Mouse (Mus musculus) cerebellum, adult 2 months (tissue): ENCODE results near the gene Tenm3. TPM values are rescaled to one million over a fixed set of nuclear protein-coding genes. Genes with fewer than 3 reads are reported as not detected.
"Not testable (repeated sequence)": the region's sequence is repeated elsewhere in the genome, so short reads cannot be mapped to it uniquely, and the experiment has no call there.

Experiments used
- DNase-seq, 2 experiments: peaks; one replicate each; pipeline ENCODE4 v3.0.0; 2021
- H3K27ac ChIP-seq: fragments of 200-500 bp; 2 replicates; pipeline ENCODE4 v1.5.1; 2012; ENCODE audit warnings: low read length, control low read depth, inconsistent platforms; ENCODE audit not compliant: insufficient read depth
- H3K27me3 ChIP-seq: fragments of 200-500 bp; 2 replicates; pipeline ENCODE4 v1.6.1; 2012; ENCODE audit warnings: inconsistent platforms, mild to moderate bottlenecking, low read length, moderate library complexity; ENCODE audit not compliant: control insufficient read depth, insufficient read depth
- H3K4me1 ChIP-seq: fragments of 200-500 bp; 2 replicates; pipeline ENCODE4 v1.6.1; 2011; ENCODE audit warnings: low read length; ENCODE audit not compliant: control insufficient read depth, insufficient read depth
- H3K4me3 ChIP-seq: fragments of 200-500 bp; replicated peaks from 2 replicates; pipeline ENCODE3; 2011; ENCODE audit warnings: mild to moderate bottlenecking, low read depth, low read length, control low read depth; ENCODE audit not compliant: insufficient read depth
- CTCF ChIP-seq: fragments of 200-500 bp; IDR thresholded peaks from 2 replicates; pipeline ENCODE4 v1.5.1; 2011; ENCODE audit warnings: low read depth, mild to moderate bottlenecking, control low read depth, low read length, moderate library complexity, borderline replicate concordance; ENCODE audit not compliant: insufficient read depth
- POLR2A ChIP-seq: fragments of 200-500 bp; IDR thresholded peaks from 2 replicates; pipeline ENCODE4 v1.6.1; 2011; ENCODE audit warnings: low read length, control low read depth, borderline replicate concordance; ENCODE audit not compliant: insufficient read depth
- WGBS: fragments of 180-500 bp; shearing (Covaris S2); methylation state at CpG from one replicate; pipeline ENCODE4 v1.1.7; 2018; 5-methylcytosine and 5-hydroxymethylcytosine counted together
- polyA plus RNA-seq: library from polyadenylated mRNA; depleted of rRNA; stranded (reverse); fragments of >200 nt; gene quantifications from 2 replicates; pipeline ENCODE4 v1.2.3, GENCODE M21; 2012

The Tenm3 gene
- polyA plus RNA-seq, 1 experiment = 6.2 TPM

GRCm38 (mm10) chr8:48203161-48203560 is 640.6 kb downstream of the Tenm3 start:
- DNase-seq = no peak
- WGBS = 62% methylated on average over 6 of the region's 6 CpGs
- TF ChIP-seq CTCF (no peak), POLR2A (no peak)
- Histone ChIP-seq H3K27me3 (no peaks in the 10 kb centered on the region), H3K4me1 (no peaks in the 10 kb centered on the region), H3K4me3 (no peak overlapping the region), H3K27ac (no peak overlapping the region)

GRCm38 (mm10) chr8:48202632-48203031 is 641.1 kb downstream of the Tenm3 start:
- no peak for DNase-seq
- H3K4me1 ChIP-seq = no peaks in the 10 kb centered on the region
- no peak for TF ChIP-seq POLR2A
- TF ChIP-seq CTCF = no peak
- WGBS = 77% methylated on average over 3 of the region's 3 CpGs
- no peaks in the 10 kb centered on the region for H3K27me3 ChIP-seq
- no peak overlapping the region for H3K4me3 ChIP-seq
- no peak overlapping the region for H3K27ac ChIP-seq

GRCm38 (mm10) chr8:48199171-48199570 is 644.6 kb downstream of the Tenm3 start:
- Histone ChIP-seq H3K27ac (no peak overlapping the region), H3K4me1 (no peaks in the 10 kb centered on the region), H3K27me3 (no peaks in the 10 kb centered on the region), H3K4me3 (no peak overlapping the region)
- no peak for TF ChIP-seq CTCF
- no peak for TF ChIP-seq POLR2A
- no peak for DNase-seq
- WGBS = 22% methylated on average over 9 of the region's 9 CpGs

GRCm38 (mm10) chr8:48195971-48196370 is 647.8 kb downstream of the Tenm3 start:
- no peak overlapping the region for H3K4me3 ChIP-seq
- no peak for TF ChIP-seq POLR2A
- TF ChIP-seq CTCF = no peak
- WGBS = 84% methylated on average over 9 of the region's 9 CpGs
- H3K27me3 ChIP-seq = no peaks in the 10 kb centered on the region
- DNase-seq = no peak
- no peaks in the 10 kb centered on the region for H3K4me1 ChIP-seq
- H3K27ac ChIP-seq = no peak overlapping the region

- no peak overlapping the region for H3K27ac ChIP-seq
- H3K27me3 ChIP-seq = no peaks in the 10 kb centered on the region; the same call in 1 of the 2 replicates
- H3K4me3 ChIP-seq = no peak overlapping the region
- DNase-seq = no peak
- TF ChIP-seq CTCF (no peak), POLR2A (no peak)
- no peaks in the 10 kb centered on the region for H3K4me1 ChIP-seq
- 98% methylated on average over 12 of the region's 12 CpGs for WGBS
Observed at GRCm38 (mm10) chr8:48188586-48188985, 655.2 kb downstream of the Tenm3 start.

- Histone ChIP-seq H3K4me3 (no peak overlapping the region), H3K27me3 (peaks cover 1% of the 10 kb centered on the region; the same call in 1 of the 2 replicates), H3K27ac (no peak overlapping the region), H3K4me1 (no peaks in the 10 kb centered on the region)
- DNase-seq = no peak
- TF ChIP-seq CTCF (no peak), POLR2A (no peak)
- 84% methylated on average over 7 of the region's 7 CpGs for WGBS
Observed at GRCm38 (mm10) chr8:48183758-48184157, 660.0 kb downstream of the Tenm3 start.

GRCm38 (mm10) chr8:48181000-48181399 is 662.8 kb downstream of the Tenm3 start:
- H3K4me3 ChIP-seq = no peak overlapping the region
- H3K4me1 ChIP-seq = no peaks in the 10 kb centered on the region
- DNase-seq = no peak
- no peak for TF ChIP-seq CTCF
- no peak for TF ChIP-seq POLR2A
- no peak overlapping the region for H3K27ac ChIP-seq
- peaks cover 1% of the 10 kb centered on the region; the same call in 1 of the 2 replicates for H3K27me3 ChIP-seq
- WGBS = 85% methylated on average over 3 of the region's 3 CpGs

- WGBS = 95% methylated on average over 9 of the region's 9 CpGs
- H3K27me3 ChIP-seq, H3K4me1 ChIP-seq, DNase-seq, H3K4me3 ChIP-seq, H3K27ac ChIP-seq: not testable (repeated sequence)
Observed at GRCm38 (mm10) chr8:48180146-48180545, 663.6 kb downstream of the Tenm3 start.

- Histone ChIP-seq H3K27me3 (peaks cover 1% of the 10 kb centered on the region; the same call in 1 of the 2 replicates), H3K27ac (no peak overlapping the region), H3K4me3 (no peak overlapping the region), H3K4me1 (no peaks in the 10 kb centered on the region)
- no peak for DNase-seq
- no peak for TF ChIP-seq CTCF
- WGBS = 47% methylated on average over 4 of the region's 4 CpGs
Observed at GRCm38 (mm10) chr8:48178993-48179392, 664.8 kb downstream of the Tenm3 start.

GRCm38 (mm10) chr8:48177876-48178275 is 665.9 kb downstream of the Tenm3 start:
- WGBS = 98% methylated on average over 1 of the region's 1 CpGs
- H3K4me3 ChIP-seq = no peak overlapping the region
- H3K27me3 ChIP-seq = peaks cover 1% of the 10 kb centered on the region; the same call in 1 of the 2 replicates
- H3K4me1 ChIP-seq = no peaks in the 10 kb centered on the region
- TF ChIP-seq CTCF = no peak
- no peak for TF ChIP-seq POLR2A
- DNase-seq = no peak
- no peak overlapping the region for H3K27ac ChIP-seq
